Mouse (Mus musculus): ENCODE results near the gene Edrf1.

The Edrf1 gene

DNA sequence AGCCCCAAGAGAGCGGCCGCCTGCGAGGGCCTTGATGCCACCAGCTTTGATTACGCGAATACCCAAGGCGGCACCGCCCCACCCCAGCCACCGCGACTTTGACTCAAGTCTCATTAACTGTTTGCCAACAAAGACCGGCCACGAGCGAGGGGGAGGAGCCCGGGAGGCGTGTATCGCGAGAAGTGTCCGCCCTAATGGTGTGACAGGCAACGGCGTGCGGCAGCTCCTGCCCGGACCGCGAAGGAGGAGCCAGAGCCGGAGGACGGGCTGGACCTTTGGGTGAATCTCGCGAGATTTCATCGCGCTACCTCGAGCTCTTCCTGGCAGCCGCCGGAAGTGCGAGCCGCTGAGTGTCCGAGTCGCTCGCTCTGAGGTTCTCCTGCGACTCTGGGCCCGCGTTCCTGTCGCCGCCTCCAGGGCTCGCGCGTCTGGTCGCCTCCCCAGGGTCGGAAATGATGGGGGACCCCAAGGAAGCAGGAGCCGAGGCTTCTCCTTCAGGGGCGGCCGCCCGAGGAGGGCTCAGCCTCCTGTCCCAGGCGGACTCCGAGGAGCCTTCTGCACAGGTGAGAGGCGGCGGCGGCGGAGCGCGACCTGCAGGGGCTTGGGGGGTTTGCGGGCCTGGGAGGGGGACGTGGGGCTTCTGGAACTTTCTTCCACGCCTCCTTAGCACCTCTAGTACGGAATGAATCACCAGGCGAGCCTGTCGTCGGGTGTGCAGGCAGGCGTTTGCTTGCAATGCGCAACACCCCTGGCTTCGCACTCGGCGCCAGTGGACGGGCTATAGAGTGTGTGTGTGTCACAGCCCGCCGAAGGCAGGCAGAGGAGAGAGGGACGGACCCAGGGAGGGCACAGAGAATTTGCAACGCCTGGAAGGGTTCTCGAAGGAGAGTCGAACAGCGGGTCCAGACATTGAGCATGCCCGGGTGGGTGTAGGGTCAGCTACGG, at the start of gene Edrf1:
Edrf1 (plus strand) TSS at position 183 of the 945 bp plus-strand sequence.
- peak; percentile 96 for DNase-seq (ENCODE audit: low spot score)

DNA sequence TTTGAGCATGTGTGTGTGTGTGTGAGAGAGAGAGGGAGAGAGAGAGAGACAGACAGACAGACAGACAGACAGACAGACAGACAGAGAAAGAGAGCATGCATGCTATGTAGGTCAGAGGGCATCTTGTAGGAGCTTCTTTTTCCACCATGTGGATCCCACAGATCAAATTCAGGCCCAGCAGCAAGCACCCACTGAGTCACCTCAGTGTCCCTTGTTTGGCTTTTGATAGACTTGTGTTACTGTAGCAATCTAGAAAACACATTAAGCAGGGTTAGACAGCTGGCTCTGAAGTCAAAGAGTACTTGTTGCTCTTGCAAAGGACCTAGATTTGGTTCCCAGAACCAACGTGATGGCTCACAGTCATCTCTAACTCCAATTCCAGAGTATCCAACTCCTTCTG, 45.6 kb upstream of the Edrf1 start:
- DNase-seq (ENCODE audit: low spot score): no peak

- no peak for DNase-seq (ENCODE audit: low spot score)
Observed at GRCm38 (mm10) chr7:133600558-133600957, 36.8 kb upstream of the Edrf1 start.

DNA sequence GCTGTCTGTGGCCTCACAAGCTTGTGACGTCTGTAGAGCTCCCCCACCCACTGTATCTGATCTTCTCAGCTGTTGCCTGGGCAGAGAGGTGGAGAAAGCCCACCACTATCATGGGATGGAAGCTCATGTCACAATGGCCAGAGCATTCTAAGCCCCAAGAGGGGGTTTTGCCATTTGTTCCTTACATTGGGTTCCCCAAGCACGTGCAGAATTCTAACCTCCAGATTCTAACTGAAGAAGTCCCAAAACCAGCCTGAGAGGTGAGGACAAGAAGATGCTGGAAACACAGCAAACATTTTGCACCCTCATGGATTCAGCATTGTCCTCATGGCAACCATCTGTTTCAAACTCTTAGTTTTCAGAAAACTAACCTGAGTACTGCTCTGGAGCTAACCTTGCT, 35.3 kb upstream of the Edrf1 start, which contains the start of gene Tex36:
Tex36 (minus strand) TSS at position 101 of the 400 bp plus-strand sequence.
- DNase-seq (ENCODE audit: low spot score): no peak

- no peak for DNase-seq (ENCODE audit: low spot score)
Observed at GRCm38 (mm10) chr7:133603156-133603555, 34.2 kb upstream of the Edrf1 start.

DNA sequence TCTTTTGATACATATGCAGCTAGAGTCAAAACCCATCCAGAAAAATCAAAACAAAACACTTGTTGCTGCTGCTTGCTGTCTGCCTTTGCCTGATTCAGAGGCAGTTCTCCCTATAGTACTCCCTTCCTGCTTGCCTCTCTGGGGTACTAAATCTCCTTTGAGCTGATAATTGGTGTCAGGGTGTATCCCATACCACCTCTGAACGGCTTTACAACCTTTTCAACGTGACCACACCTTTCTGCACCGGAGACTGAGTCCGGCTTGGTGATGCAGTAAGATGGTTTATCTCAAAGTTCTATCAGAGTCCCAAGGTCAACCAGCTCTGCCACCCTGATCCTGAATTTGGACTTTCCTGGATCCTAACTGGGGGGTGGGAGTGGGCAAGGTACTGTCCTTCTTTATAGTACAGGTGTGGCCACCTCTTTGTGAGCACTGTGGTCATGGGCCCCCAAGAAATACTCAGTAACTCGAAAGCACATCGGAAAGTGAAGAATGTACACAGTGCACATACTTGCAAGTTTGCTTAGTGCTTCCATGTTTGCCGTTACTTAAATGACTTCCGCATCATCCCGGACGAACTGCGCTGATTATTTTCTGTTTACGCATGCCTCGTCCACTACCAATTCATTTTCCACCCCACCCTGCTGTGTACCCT, 32.8 kb upstream of the Edrf1 start:
- no peak for DNase-seq (ENCODE audit: low spot score)

DNA sequence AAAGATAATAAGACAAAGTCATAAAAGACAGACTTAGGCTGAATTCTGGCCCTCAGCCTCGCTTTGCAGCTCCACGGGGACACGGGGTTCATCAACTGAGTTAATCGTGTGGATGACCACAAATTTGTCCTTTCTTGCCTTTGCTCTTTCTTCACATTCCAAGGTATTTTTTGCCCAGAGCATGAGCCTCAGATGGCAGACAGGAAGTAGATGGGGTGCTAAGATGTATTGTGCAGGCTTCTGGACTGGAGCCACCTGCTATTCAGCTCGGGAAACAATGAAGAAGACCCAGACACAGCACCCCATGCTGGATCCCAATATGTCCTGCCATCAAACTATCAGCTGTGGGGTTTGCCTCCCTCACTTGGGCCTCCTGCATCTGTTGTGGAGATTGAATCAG, 30.0 kb upstream of the Edrf1 start:
- no peak for DNase-seq (ENCODE audit: low spot score)

DNA sequence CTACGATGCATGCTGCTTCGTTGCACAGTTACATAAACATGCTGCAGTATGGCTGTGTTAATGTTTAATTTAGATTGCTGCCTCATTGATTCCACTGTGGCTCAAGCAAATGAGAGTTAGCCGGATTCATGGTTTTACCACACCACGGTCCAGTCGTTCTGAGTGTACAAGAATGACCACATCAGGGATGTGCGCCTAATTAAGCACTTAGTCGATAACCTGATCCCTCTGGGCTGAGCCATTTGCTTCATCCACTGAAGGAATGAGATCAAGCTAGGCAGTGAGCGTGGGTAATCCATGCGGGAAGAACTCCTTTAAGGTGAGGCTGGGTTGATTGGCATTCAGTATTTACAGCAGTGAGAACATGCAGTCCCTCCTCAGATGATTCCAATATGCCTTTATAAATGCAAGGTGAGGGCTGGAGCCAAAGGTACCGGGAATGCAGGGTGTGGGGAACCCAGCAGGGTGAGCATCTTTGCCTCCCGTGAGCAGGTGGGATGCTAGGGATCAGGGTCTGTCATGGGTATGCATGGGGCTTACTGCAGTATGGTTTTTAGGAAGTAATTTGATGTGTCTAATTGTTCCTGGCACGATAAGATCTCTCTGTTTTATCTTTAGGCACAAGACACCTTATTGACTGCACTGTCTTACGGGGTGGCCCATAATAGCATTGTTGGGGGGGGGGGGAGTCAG, 29.3 kb upstream of the Edrf1 start:
- DNase-seq (ENCODE audit: low spot score): no peak

GRCm38 (mm10) chr7:133608631-133609340, 28.6 kb upstream of the Edrf1 start:
- no peak for DNase-seq (ENCODE audit: low spot score)

- no peak for DNase-seq (ENCODE audit: low spot score)
Observed at GRCm38 (mm10) chr7:133609585-133609984, 27.8 kb upstream of the Edrf1 start.

DNA sequence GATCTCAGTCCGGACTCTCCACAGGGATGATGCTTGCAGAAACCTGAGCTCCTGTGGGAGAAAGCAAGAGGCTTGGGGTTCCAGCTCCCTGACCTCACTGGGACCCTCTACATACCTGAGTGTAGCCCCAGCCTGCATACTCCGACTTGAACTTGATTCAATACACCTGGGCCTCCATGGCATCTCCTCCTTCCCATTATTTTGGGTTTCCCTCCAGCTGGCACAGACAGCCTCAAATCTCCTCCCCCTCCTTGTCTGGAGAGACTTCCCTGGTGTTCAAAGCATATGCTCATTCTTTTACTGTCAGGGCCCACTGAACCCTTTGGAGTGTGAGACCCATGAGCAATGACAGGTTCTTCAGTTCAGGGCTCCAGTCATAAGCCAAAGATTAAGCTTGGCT, 24.4 kb upstream of the Edrf1 start:
- no peak for DNase-seq (ENCODE audit: low spot score)

DNA sequence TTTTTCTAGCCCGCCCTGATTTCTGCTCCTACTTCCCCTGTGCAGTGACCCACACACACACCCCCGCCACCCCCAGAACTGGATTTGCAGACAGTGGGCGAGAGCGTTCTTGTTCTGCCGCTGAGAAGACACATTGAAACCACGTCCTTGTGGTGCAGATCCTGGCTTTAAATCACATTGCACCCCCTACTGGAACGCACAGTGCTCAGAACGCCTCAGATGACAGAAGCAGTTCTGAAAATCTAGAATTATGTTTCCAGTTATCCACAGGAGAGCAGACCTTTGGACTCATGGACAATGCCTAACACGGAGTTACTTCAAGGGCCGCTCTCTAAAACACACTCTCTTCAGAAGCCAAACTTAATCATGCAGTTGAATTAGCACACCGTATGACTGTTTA, 16.6 kb upstream of the Edrf1 start:
- no peak for DNase-seq (ENCODE audit: low spot score)

DNA sequence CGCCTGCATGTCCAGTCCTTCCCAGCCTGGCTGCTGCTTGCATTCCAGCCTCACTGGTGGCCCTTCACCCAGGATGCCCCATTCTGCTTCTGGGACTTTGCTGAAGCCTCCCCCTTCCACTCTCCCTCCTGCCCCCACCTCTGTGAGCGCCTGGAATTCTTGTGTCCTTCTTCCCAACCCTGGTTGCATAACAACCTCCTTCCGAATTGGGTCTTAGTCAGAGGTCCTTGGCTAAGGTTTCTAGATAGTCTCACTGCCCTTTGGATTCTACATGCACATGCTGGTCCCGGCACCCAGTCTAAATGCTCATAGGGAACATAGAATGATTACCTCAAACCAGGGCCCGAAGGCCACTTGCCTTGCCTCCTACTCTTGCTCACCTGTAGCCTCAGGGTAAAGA, 14.1 kb upstream of the Edrf1 start:
- no peak for DNase-seq (ENCODE audit: low spot score)

DNA sequence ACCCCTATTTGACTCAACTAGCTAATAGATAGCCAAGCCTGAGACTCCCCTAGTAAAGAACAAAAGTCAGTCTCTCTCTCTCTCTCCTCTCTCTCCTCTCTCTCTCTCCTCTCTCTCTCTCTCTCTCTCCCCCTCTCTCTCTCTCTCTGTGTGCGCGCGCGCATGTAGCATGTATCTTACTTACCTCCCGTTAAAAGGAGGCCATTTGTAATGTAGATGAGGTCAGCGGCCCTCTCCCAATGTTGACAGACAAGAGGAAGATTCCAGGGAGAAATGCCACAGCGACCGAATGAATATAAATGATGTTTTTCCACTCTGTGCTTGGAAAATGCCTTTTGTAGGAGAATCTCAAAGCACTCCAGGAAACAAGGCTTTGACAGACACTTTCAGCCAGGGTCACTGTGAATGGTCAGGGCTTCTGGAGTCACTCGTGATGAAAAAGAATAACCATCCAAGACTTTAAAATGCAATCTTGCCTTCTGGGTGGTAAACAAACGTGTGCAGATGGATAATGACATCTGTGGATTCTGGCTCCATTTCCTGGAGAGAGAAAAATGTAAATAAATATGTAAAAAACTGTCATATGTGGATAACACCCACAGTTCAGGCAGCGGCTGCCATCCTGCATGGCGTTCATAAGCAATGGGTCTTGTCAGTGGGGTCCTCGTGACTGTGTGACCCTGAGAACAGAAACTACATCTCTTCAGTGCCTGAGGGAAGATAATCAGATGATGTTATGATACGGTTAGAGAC, 10.0 kb upstream of the Edrf1 start:
- no peak for DNase-seq (ENCODE audit: low spot score)

DNA sequence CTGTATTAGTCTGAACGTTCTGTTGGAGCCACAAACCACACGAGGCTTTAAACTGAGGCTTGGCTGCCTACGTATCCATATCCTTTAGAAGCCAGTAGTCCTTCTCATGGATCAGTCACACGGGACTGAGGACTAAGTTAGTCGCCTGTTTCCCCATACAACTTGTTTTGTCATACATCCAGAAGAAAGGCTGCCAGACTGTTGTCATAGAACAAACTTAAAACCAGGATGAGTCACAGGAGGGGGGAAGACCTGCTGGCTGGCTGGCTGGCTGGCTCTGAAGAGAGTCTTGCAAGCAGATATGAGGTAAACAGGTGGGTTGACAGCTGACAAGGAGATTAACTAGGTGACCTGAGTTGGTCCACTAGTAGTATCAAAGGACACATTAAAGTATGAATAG, 6.5 kb upstream of the Edrf1 start:
- no peak for DNase-seq (ENCODE audit: low spot score)

- DNase-seq (ENCODE audit: low spot score): no peak
Observed at GRCm38 (mm10) chr7:133632476-133632875, 4.9 kb upstream of the Edrf1 start.

DNA sequence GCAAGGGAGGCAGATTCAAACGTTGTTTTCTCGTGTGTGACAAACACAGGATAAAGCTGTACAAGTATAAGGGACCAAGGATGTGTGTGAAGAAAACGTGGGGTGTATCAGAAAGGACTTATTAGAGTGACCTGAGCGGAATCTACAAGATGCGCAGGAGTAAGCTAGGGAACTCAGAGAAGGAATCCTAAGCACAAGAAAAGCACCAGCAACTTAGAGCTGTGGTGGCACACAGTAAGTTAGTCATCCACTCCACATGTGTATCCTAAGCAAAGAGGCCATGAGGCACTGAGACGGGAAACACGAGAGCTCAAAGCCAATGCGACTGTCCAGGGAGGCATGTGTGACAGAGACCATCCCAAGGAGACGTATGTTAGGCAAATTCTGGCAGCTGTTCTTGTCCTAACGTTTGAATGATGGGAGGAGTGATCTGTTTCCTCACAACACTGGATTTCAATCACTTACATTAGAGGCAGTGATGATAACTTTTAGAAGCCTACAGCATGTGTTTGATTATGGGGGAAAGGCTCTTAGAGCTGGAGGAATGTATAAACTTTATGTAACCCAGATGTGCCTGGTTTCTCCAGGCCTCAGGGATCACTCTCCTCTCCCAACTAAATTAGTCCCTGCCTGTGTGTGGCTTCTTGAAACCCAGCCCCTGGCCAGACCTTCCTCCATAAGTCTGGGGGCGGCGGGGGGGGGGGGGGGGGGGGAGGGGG, 2.3 kb upstream of the Edrf1 start:
- DNase-seq (ENCODE audit: low spot score): no peak

GRCm38 (mm10) chr7:133636738-133637352, 498 bp upstream of the Edrf1 start:
- DNase-seq (ENCODE audit: low spot score): peak; percentile 81

DNA sequence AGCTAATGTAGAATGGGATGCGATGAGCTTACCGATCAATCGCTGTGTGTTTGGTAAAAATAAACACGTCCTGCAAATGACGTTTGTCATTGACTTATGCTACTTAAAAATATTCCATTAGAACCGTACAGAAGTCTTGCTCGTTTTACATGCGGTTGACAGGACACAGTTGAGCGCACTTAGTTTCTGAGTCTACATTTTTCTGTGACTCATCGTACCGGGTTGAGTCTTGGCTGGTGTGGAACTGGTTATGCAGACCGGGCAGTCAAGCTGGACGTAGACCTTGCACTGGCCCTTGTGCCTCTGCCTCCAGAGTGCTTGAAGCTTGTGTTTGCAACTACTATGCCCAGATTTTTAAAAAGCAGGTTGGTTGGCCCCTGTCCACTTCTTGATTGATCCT, 963 bp downstream of the Edrf1 start:
- no peak for DNase-seq (ENCODE audit: low spot score)

- DNase-seq (ENCODE audit: low spot score): no peak
Observed at GRCm38 (mm10) chr7:133638821-133639220, 1.5 kb downstream of the Edrf1 start.

Data from left cerebral cortex, adult 11 months (tissue).